Mouse (Mus musculus) thymus, postnatal 0 days (tissue): ENCODE data around the gene Mbl1. TPM values are rescaled to one million over a fixed set of nuclear protein-coding genes. Genes with fewer than 3 reads are reported as not detected.

Experiments
- DNase-seq: peaks from one replicate; pipeline ENCODE4 v3.0.0-alpha.2; 2015; ENCODE audit warnings: low spot score
- polyA plus RNA-seq: library from polyadenylated mRNA; unstranded; fragments of >200 nt; fragmentation: Nextera tagmentation; extraction: Ambion mirVana; gene quantifications from 2 replicates; pipeline ENCODE4 v1.2.1, GENCODE M21; 2015

Mbl1 gene
- polyA plus RNA-seq, 1 experiment from 2014 or later: not detected

- no peak for DNase-seq
Measured at GRCm38 (mm10) chr14:41189496-41189895, 38.2 kb downstream of the Mbl1 start.

- no peak for DNase-seq
Measured at GRCm38 (mm10) chr14:41198037-41198730, 46.9 kb downstream of the Mbl1 start.

Other genes starting within 250 kb of the Mbl1 start
- 58.5 and 65.0 TPM in 2 replicates for gene Tspan14, start 184.7 kb upstream of the Mbl1 start, polyA plus RNA-seq
- 6.6 and 9.3 TPM in 2 replicates for gene Fam213a, start 137.7 kb upstream of the Mbl1 start, polyA plus RNA-seq
- 0.17 and 0.32 TPM in 2 replicates for gene Dydc2, start 82.2 kb upstream of the Mbl1 start, polyA plus RNA-seq
- not detected in 2 replicates for gene Dydc1, start 78.5 kb upstream of the Mbl1 start, polyA plus RNA-seq
- 0.42 and 0.47 TPM in 2 replicates for gene Mat1a, start 46.4 kb upstream of the Mbl1 start, polyA plus RNA-seq
- 0.65 and 0.95 TPM in 2 replicates for gene Sftpa1, start 19.7 kb upstream of the Mbl1 start, polyA plus RNA-seq
- gene Sftpd, start 33.7 kb downstream of the Mbl1 start, polyA plus RNA-seq: 1.4 TPM in 2 replicates
- not detected in 2 replicates for gene Gm2832, start 127.3 kb downstream of the Mbl1 start, polyA plus RNA-seq
- gene Gm5798, start 197.2 kb downstream of the Mbl1 start, polyA plus RNA-seq: not detected in 2 replicates
- not detected in 2 replicates for gene Gm7945, start 234.9 kb downstream of the Mbl1 start, polyA plus RNA-seq